In genomic region chr6:88027390-88027789, GRCm38 (mm10) we compare ENCODE assay signal across 12 mouse cellular contexts.
DNase-seq lines count a peak whose midpoint lies in the region; ATAC-seq lines count a peak whose summit lies in the region.
"Had no signal": no experiment of that assay in that cellular context is flagged by ENCODE, and none has a peak within 500 bp of the region (broad histone marks: within the 10 kb centered on the region; RNA-seq: fewer than 3 reads in every experiment).

No protein-coding gene starts in this region.

- DNase-seq in frontal cortex, postnatal 14 days (ENCODE audit: low spot score in 2 of 2): no peak
- peak; percentile 13 to 48 for DNase-seq in lung, adult 18-20 months
- no peak for DNase-seq in lung, postnatal 10 days
- peak; percentile 60 for DNase-seq in layer of hippocampus, adult 9-11 months
- peak; percentile 38 to 60 for DNase-seq in right cerebral cortex, postnatal 10 days (ENCODE audit: low spot score in 2 of 2)
- no peak for DNase-seq in cerebellum, adult 18-20 months
- DNase-seq in testis, postnatal 10 days (ENCODE audit: low spot score): no peak
- DNase-seq: adrenal gland, adult 8-10 months; heart, postnatal 36 days; retina, postnatal 1 day; thymus, postnatal 25 days had no signal

- ATAC-seq in frontal cortex, adult (ENCODE audit: low TSS enrichment): peak; percentile 90

Comparison
In these comparisons a context has a peak if more than half of its experiments do, and no peak if none do; other contexts are left out.
1. DNase-seq: peak in lung, adult 18-20 months (2 of 2), layer of hippocampus, adult 9-11 months (single experiment) and right cerebral cortex, postnatal 10 days (2 of 2); none in frontal cortex, postnatal 14 days (0 of 2), lung, postnatal 10 days (single experiment), cerebellum, adult 18-20 months (0 of 2) and testis, postnatal 10 days (single experiment).